Mouse (Mus musculus): ENCODE results near the gene Neurog3.

The Neurog3 gene

DNA sequence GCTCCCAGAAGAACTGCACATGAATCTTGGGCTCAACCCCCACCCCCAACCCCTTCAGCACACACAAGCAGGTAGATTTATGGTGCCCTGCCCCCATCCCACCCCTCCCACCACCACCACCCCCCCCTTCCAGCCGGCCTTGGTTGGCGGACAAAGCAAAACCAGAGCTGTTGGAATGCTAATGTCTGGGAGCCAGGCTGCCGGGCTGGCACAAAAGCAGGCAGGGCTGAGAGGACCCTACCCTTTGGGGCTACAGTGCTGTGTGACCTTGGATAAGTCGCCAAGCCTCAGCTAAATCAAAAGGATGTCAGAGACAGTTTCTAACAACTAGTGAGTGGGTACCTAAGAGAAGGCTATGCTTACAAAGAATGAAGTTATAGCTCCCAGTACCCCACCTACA lies 4.3 kb downstream of the Neurog3 start:
- no peak for DNase-seq (ENCODE audit: low read depth, low spot score)

GRCm38 (mm10) chr10:62138040-62138439 lies 5.2 kb downstream of the Neurog3 start:
- DNase-seq (ENCODE audit: low read depth, low spot score): no peak

DNA sequence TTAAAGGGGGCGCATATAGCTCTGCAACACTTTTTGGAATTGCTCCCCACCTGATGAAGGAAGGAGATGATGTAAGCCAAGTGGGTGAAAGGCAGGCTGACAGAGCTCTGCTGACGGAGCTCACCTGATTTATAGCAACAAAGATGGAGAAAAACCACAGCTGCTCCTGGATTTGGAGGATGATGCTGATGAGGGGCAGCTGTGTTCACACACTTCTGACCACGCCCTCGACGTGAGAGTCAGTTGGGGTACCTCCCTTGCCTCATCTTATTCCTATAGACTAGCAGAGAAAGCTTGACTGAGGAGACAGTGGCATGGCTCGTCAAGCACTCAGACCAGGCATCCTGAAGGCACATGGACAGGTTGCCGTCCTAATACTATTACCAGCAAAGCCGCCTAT lies 10.9 kb downstream of the Neurog3 start, which contains the start of gene Fam241b:
Fam241b (minus strand) TSS at position 101 of the 400 bp plus-strand sequence.
- no peak for DNase-seq (ENCODE audit: low read depth, low spot score)

DNA sequence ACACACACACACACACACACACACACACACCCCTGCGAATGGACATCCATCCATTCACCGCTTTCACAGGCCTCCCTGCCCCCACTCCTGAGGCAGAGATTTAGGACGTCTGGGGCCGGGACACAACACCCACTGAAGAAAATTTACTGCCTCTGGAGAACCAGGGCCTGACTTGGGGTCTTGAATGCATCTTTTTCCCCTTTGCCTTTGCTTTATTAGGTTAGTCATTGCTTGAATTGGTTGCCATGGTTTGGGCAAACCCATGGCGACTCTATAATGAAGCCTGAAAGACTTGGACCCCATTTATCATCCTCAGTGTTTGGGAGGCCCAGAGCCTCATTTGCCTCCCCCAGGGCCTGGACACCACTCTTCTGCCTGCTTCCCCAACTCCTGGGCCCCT lies 13.1 kb downstream of the Neurog3 start:
- DNase-seq (ENCODE audit: low read depth, low spot score): no peak

DNA sequence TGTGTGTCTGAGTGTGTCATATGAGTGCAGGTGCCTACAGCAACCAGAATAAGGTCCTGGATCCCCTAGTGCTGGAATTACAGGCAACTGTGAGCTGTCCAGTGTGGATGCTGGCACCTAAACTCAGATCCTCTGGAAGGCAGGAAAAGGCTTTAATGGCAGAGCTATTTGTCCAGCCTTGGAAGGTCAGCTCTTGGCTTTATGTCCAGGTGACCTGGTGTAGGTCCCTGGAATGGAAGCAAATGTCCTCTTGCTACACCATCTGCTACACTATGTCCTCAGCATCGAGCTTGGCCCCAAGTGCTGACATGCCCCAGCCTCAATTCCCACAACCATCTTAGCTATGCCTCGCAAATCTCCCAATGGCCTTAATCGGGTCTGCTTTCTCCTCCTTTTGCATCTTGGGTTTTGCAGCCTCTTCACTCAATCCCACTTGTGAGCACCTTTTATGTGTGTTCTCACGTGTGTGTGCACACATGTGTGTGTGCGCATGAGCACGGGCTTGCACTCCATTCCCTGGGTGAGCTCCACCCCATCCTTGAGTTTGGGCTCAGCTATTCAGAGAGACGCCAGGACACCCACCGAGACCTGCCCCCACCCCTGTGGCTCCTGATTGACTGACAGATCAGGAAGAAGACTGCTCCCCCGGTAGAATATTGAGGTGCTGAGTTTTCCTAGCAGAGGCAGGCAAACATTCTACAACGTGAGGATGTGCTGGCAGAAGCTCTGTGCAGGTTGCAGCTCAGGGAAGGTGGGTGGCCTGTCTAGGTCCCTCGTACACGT lies 14.8 kb downstream of the Neurog3 start:
- peak; percentile 81 for DNase-seq (ENCODE audit: low read depth, low spot score)

DNA sequence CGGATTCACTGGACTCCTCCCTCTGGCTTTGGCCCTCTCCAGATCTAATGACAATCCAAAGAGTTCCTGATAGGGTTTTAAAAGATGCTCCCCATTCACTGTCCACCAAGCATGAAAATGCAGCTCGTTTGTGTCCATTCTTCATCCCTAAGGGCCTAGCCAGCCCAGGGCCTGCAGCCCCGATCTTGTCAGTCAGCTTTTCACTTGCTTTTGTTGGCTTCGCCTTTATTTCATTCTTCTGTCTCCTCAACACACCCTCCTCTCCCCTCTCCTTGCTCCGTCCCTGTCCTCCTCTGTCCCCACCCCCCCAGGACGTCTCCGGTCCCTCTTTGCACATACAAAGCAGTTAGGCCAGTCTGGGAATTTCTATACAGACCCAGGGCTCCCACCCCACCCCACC lies 17.0 kb downstream of the Neurog3 start:
- no peak for DNase-seq (ENCODE audit: low read depth, low spot score)

- DNase-seq (ENCODE audit: low read depth, low spot score): no peak
Observed at GRCm38 (mm10) chr10:62162410-62162809, 29.5 kb downstream of the Neurog3 start.

DNA sequence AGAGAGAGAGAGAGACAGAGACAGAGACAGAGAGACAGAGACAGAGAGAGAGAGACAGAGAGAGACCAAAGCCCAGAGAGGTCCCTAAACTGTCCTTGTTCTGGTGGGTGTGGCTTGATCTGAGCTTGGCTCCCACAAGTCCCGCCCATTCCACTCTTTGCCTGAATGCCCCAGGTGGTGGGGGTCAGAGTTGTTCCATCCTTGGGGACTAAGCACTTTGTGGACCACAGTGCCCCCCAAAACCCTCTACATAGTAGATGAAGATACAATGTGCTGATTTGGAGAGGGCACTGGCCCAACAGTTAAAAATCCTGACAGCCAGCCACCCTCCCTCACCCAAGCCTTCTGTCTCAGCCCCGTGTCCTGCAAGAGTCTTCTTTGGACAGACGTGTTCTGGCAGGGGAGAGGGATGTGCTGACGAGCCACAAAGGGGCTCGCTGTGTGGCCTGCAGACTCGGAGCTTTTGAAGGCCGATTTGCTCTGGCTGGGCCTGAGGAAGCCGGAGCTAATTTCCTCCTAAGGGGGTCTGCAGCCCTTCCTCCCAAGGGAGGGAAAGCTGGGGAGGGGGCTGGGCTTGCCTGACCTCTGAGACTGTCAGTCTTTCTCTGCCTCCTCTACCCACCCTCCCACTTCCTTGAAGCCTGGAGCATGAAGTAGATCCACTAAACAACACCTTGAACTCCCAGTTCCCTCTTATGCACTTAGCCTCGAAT lies 40.1 kb downstream of the Neurog3 start:
- no peak for DNase-seq (ENCODE audit: low read depth, low spot score)

- DNase-seq (ENCODE audit: low read depth, low spot score): no peak
Observed at GRCm38 (mm10) chr10:62173941-62174448, 41.1 kb downstream of the Neurog3 start.

- DNase-seq (ENCODE audit: low read depth, low spot score): no peak
Observed at GRCm38 (mm10) chr10:62174533-62175313, 41.8 kb downstream of the Neurog3 start.

GRCm38 (mm10) chr10:62179944-62180343 lies 47.1 kb downstream of the Neurog3 start:
- DNase-seq (ENCODE audit: low read depth, low spot score): no peak

- DNase-seq (ENCODE audit: low read depth, low spot score): peak; percentile 92
Observed at GRCm38 (mm10) chr10:62181701-62182100, 48.8 kb downstream of the Neurog3 start.

- no peak for DNase-seq (ENCODE audit: low read depth, low spot score)
Observed at GRCm38 (mm10) chr10:62182471-62183014, 49.7 kb downstream of the Neurog3 start.

GRCm38 (mm10) chr10:62183053-62183452 lies 50.2 kb downstream of the Neurog3 start:
- peak; percentile 98 for DNase-seq (ENCODE audit: low read depth, low spot score)
